Mouse (Mus musculus): ENCODE data around the gene Hgd. TPM values are rescaled to one million over a fixed set of nuclear protein-coding genes. Genes with fewer than 3 reads are reported as not detected.

Hgd gene
- polyA plus RNA-seq, 1 experiment from 2014 or later, result 19.5 TPM

DNA sequence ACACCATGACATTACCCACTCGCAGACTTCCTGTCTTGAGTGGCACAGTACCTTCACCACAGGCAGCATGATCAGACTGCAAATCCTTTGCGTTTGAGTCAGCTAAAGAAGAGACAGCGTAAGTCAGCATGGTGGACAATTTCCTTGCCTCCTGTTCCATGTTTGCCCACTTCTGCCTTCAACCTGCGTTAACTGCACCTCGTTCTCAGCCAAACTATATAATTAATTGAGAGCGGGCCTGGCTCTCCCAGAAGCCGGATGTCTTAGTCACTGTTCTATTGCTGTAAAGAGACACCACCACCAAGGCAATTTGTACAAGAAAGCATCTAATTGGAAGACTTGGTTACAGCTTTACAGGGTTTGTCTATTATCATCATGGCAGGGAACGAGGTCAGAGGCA is 100.9 kb downstream of the Hgd start:
- H3K4me1 ChIP-seq, result peaks cover 30% of the 10 kb centered on the region
- peaks cover 4% of the 10 kb centered on the region; the same call in 1 of the 2 replicates for H3K27me3 ChIP-seq (replicated peaks)
- no peak overlapping the region for H3K27ac ChIP-seq
- no peak overlapping the region for H3K9ac ChIP-seq
- H3K4me3 ChIP-seq, result no peak overlapping the region
- 75% methylated on average over 8 of the region's 8 CpGs for WGBS (ENCODE audit: insufficient replicate concordance)
- no peaks in the 10 kb centered on the region for H3K9me3 ChIP-seq (replicated peaks)
- no peaks in the 10 kb centered on the region for H3K36me3 ChIP-seq
- no peak for ATAC-seq
- H3K4me2 ChIP-seq, result no peak overlapping the region

Other genes starting within 250 kb of the Hgd start
- 0.08 and 0.19 TPM in 2 replicates for gene Stxbp5l, start 195.2 kb upstream of the Hgd start, polyA plus RNA-seq (2016; fragmentation: Nextera tagmentation; extraction: Ambion mirVana)
- 18.1 and 18.3 TPM in 2 replicates for gene Gtf2e1, start 40.4 kb upstream of the Hgd start, polyA plus RNA-seq (2016; fragmentation: Nextera tagmentation; extraction: Ambion mirVana)
- gene Rabl3, start 40.3 kb upstream of the Hgd start, polyA plus RNA-seq (2016; fragmentation: Nextera tagmentation; extraction: Ambion mirVana), result 19.8 and 20.8 TPM in 2 replicates
- gene Ndufb4, start 74.3 kb downstream of the Hgd start, polyA plus RNA-seq (2016; fragmentation: Nextera tagmentation; extraction: Ambion mirVana), result 52.4 and 56.6 TPM in 2 replicates
- gene Fstl1, start 196.7 kb downstream of the Hgd start, polyA plus RNA-seq (2016; fragmentation: Nextera tagmentation; extraction: Ambion mirVana), result 44.7 and 54.2 TPM in 2 replicates

Measured in liver, embryonic 12.5 days (tissue).